7 mouse cellular contexts compared by ENCODE assay signal in the genomic region with DNA sequence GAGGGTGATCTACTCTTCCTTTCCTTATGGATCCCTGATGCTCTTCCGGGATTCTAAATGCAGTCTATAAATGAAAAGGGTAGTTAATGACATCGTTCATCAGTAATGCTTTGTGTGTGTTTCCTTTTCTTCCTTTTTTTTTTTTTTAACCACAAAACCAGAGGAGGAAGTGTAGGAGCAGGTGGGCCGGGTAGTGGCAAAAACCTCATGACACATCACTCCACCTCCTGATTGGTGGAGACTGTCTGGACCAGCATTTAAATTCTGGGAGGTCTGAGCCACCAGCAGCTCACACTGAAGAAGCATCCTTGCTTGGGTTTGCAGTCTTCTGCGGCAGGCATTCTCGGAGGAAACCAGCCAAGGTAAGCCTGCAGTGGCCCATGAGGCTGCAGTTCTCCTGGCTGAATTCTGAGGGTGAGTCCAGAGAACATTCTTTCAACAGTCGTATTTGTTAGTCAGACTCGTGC. TPM values are rescaled to one million over a fixed set of nuclear protein-coding genes. Genes with fewer than 3 reads are reported as not detected.
DNase-seq lines count a peak whose midpoint lies in the region; ATAC-seq and TF ChIP-seq lines count a peak whose summit lies in the region.

A gene (plus strand): TSS at position 284 of the 467 bp plus-strand sequence.

- TF ChIP-seq EP300 in lung, postnatal 0 days (IDR thresholded peaks at IDR 0.05) = no peak

- no peaks in the 10 kb centered on the region for H3K4me1 ChIP-seq in lung, postnatal 0 days (ENCODE audit: insufficient read depth, low read depth, low read length)
- no peaks in the 10 kb centered on the region for H3K4me1 ChIP-seq in stomach, embryonic 15.5 days

- no peaks in the 10 kb centered on the region for H3K36me3 ChIP-seq in lung, postnatal 0 days (ENCODE audit: insufficient read depth, low read length)
- no peaks in the 10 kb centered on the region for H3K36me3 ChIP-seq in stomach, embryonic 15.5 days

- 52% methylated on average over 7 of the region's 7 CpGs for WGBS in lung, postnatal 0 days
- WGBS in stomach, embryonic 15.5 days = 48% methylated on average over 7 of the region's 7 CpGs

- DNase-seq in lung, postnatal 0 days (ENCODE audit: low spot score) = no peak
- no peak for DNase-seq in lung, postnatal 25 days (ENCODE audit: low spot score)
- no peak for DNase-seq in adrenal gland, postnatal 36 days
- peak; percentile 70 for DNase-seq in kidney, adult 9 months
- no peak for DNase-seq in spleen, adult 12 weeks (ENCODE audit: low spot score)
- DNase-seq in spleen, adult 18-20 months = no peak

- H3K9me3 ChIP-seq in lung, postnatal 0 days (ENCODE audit: low read length) = no peaks in the 10 kb centered on the region
- H3K9me3 ChIP-seq in stomach, embryonic 15.5 days = no peaks in the 10 kb centered on the region

- no peaks in the 10 kb centered on the region for H3K27me3 ChIP-seq in lung, postnatal 0 days (replicated peaks; ENCODE audit: insufficient read depth, low read length)
- no peaks in the 10 kb centered on the region for H3K27me3 ChIP-seq in stomach, embryonic 15.5 days (replicated peaks)

- H3K27ac ChIP-seq in lung, postnatal 0 days (ENCODE audit: low read length) = no peak within 1 kb of the TSS
- no peak within 1 kb of the TSS for H3K27ac ChIP-seq in stomach, embryonic 15.5 days

- H3K4me3 ChIP-seq in lung, postnatal 0 days (ENCODE audit: low read depth, low read length) = no peak within 1 kb of the TSS
- H3K4me3 ChIP-seq in stomach, embryonic 15.5 days (replicated peaks) = no peak within 1 kb of the TSS

- no peak for ATAC-seq in lung, postnatal 0 days
- no peak for ATAC-seq in stomach, embryonic 15.5 days (ENCODE audit: insufficient read depth, low FRiP score, low read depth)

- no peak within 1 kb of the TSS for H3K4me2 ChIP-seq in lung, postnatal 0 days (replicated peaks; ENCODE audit: low read depth, low read length)
- H3K4me2 ChIP-seq in stomach, embryonic 15.5 days = no peak within 1 kb of the TSS

- no peak within 1 kb of the TSS for H3K9ac ChIP-seq in lung, postnatal 0 days (replicated peaks; ENCODE audit: low read depth)
- H3K9ac ChIP-seq in stomach, embryonic 15.5 days = no peak within 1 kb of the TSS

- no peak for TF ChIP-seq CTCF in lung, postnatal 0 days (IDR thresholded peaks at IDR 0.05)

RNA-seq across cellular contexts. Expression of the gene that starts here (rescaled TPM):
- polyA plus RNA-seq in lung, postnatal 0 days (2015; fragmentation: Nextera tagmentation; extraction: Ambion mirVana) = 74.4 and 87.1 TPM in 2 replicates
- total RNA-seq in adrenal gland, postnatal 36 days (2021) = 100 to 1,000 TPM; 126 to 196 TPM
- polyA plus RNA-seq in stomach, embryonic 15.5 days (2015; fragmentation: Nextera tagmentation; extraction: Ambion mirVana) = 179 and 274 TPM in 2 replicates
